Mouse (Mus musculus) midbrain, embryonic 10.5 days (tissue): ENCODE measurements around the gene Npy2r. TPM values are rescaled to one million over a fixed set of nuclear protein-coding genes. Genes with fewer than 3 reads are reported as not detected.

Experiments
- DNase-seq: peaks from one replicate; pipeline ENCODE4 v3.0.0-alpha.2; 2017; ENCODE audit warnings: low spot score
- H3K27ac ChIP-seq: fragments of 300-500 bp; sonication (generic); replicated peaks from 2 replicates; pipeline ENCODE4 v1.5.1; 2016; ENCODE audit warnings: mild to moderate bottlenecking
- H3K27me3 ChIP-seq: fragments of 300-500 bp; sonication (generic); 2 replicates; pipeline ENCODE4 v1.6.1; 2016; ENCODE audit warnings: low read depth, mild to moderate bottlenecking; ENCODE audit not compliant: poor library complexity, severe bottlenecking
- H3K36me3 ChIP-seq: fragments of 300-500 bp; sonication (generic); 2 replicates; pipeline ENCODE4 v1.6.1; 2016; ENCODE audit warnings: mild to moderate bottlenecking, moderate library complexity
- H3K4me1 ChIP-seq: fragments of 300-500 bp; sonication (generic); 2 replicates; pipeline ENCODE4 v1.6.1; 2016
- H3K4me3 ChIP-seq: fragments of 300-500 bp; sonication (generic); 2 replicates; pipeline ENCODE4 v1.5.1; 2016; ENCODE audit warnings: mild to moderate bottlenecking, moderate library complexity
- H3K9me3 ChIP-seq: fragments of 300-500 bp; sonication (generic); replicated peaks from 2 replicates; pipeline ENCODE4 v1.6.1; 2016; ENCODE audit warnings: mild to moderate bottlenecking
- WGBS: fragments of 180-500 bp; shearing (Covaris S2); methylation state at CpG from one replicate; pipeline ENCODE4 v1.1.7; 2016; 5-methylcytosine and 5-hydroxymethylcytosine counted together
- polyA plus RNA-seq: library from polyadenylated mRNA; unstranded; fragments of >200 nt; fragmentation: Nextera tagmentation; extraction: Ambion mirVana; gene quantifications from 2 replicates; pipeline ENCODE4 v1.2.1, GENCODE M21; 2016

The Npy2r gene
- 0.17 and 0.20 TPM in 2 replicates for polyA plus RNA-seq

DNA sequence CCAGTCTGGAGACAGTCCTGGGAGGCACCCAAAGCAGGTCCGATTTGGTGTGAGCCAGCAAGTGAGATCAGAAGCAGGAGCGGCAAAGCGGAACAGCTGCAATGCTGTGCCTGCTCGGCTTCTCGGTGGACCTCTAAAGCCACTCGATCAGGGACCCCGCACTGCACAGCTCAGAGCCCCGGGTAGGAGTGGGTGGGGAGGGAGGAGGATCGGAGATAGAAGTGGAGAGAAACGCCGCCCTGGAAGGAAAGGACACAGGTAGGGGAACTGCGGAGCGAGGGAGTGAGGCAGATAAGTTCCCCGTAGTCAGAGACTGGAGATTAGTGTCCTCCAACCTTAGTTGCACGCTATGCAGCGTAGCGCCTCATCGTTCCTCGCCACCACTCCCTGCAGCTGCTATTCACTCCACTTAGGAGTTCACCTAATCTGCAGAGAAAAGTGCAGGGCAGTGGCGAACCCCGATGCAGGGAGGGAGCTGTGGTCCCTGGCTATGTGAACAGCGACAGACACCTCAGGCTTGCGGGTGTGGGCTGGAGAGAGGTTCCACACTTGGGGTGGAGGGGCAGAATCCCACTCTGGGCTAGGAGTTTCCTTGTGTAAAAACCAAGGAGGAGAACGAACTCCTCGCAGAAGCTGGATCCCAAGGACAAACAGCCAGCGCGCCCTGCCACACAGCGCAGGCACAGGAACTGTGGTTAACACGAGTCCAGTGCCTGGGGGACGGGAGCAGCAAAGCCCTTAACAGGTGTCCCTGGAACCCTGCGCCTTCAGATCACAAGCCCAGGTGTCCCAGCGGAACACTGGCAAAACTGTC is at the start of gene Npy2r:
Npy2r (minus strand) TSS at position 177 of the 814 bp plus-strand sequence.
- under 1% methylated on average over 32 of the region's 32 CpGs for WGBS
- H3K27me3 ChIP-seq = peaks cover 36% of the 10 kb centered on the region
- H3K4me3 ChIP-seq = peak within 1 kb of the TSS; percentile 63
- no peaks in the 10 kb centered on the region for H3K9me3 ChIP-seq
- peaks cover 12% of the 10 kb centered on the region for H3K4me1 ChIP-seq
- peak; percentile 55 for DNase-seq
- no peaks in the 10 kb centered on the region for H3K36me3 ChIP-seq
- H3K27ac ChIP-seq = peak within 1 kb of the TSS; percentile 35

DNA sequence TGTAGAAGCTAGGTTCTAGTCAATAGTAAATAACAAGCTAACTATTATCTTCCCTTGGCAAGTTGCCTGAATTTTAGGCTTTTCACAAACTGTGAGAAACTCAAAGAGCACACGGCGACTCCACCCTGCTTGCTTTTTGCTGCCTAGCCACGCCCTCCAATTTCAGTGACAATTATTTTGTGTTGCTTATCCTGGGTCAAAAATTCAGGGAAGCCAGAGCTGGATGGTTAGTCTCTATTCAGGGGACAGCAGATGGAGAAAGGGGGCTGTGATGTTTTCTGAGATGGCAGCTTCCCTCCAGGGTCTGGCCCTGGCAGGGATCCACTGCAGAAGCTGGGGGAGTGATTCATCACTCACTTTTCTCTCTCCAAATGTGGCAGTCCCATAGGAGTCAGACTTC is 9.9 kb upstream of the Npy2r start:
- no peak for DNase-seq
- Histone ChIP-seq H3K9me3 (no peaks in the 10 kb centered on the region), H3K4me1 (no peaks in the 10 kb centered on the region), H3K27ac (no peak overlapping the region), H3K36me3 (no peaks in the 10 kb centered on the region), H3K4me3 (no peak overlapping the region), H3K27me3 (no peaks in the 10 kb centered on the region)
- 86% methylated on average over 3 of the region's 3 CpGs for WGBS

DNA sequence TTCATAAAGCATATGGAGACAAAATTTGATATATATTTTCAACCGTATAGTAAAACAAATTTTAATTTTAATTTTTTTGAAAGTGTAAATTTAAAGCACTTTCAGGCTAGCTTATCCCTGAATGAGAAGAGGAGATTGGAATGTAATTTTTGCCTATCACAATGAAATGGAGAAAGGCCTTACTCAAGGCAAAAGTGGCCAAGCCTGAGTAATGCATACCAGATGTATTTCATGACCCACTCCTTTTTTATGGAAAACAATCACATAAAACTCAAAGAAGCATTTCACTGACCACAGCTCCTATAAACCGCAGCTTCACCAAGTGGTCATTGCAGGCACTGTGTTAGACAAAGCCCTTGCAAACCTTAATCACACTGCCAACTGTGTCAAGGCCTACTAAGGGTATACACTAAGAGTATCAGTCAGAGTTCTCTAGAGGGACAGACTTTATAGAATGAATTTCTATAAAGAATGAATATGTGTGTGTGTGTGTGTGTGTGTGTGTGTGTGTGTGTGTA is 8.5 kb upstream of the Npy2r start:
- H3K27ac ChIP-seq = no peak overlapping the region
- 86% methylated on average over 2 of the region's 2 CpGs for WGBS
- DNase-seq = no peak
- H3K9me3 ChIP-seq = no peaks in the 10 kb centered on the region
- no peaks in the 10 kb centered on the region for H3K27me3 ChIP-seq
- no peaks in the 10 kb centered on the region for H3K36me3 ChIP-seq
- no peaks in the 10 kb centered on the region for H3K4me1 ChIP-seq
- H3K4me3 ChIP-seq = no peak overlapping the region

DNA sequence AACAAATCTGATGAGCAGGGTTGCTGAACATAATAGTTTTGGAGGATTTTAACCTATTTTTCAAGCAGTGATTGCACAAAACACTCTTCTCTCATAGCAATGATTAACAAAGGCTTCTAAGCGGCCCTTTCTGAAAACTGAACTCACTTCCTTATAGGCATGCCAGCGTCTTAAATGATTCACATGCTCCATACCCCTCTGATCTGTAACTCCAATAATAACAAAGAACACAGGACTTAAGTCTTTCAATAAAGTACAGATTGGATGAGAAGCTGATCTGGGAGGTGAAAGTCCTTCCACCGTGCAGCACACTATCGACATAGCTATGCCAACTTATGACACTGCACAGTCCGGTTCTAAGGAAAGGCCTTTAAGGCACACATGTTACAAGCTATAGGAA is 2.0 kb upstream of the Npy2r start:
- WGBS = 92% methylated on average over 5 of the region's 5 CpGs
- H3K36me3 ChIP-seq = no peaks in the 10 kb centered on the region
- no peaks in the 10 kb centered on the region for H3K9me3 ChIP-seq
- H3K27ac ChIP-seq = no peak overlapping the region
- peaks cover 36% of the 10 kb centered on the region for H3K27me3 ChIP-seq
- no peak for DNase-seq
- H3K4me1 ChIP-seq = peaks cover 12% of the 10 kb centered on the region
- H3K4me3 ChIP-seq = no peak overlapping the region

DNA sequence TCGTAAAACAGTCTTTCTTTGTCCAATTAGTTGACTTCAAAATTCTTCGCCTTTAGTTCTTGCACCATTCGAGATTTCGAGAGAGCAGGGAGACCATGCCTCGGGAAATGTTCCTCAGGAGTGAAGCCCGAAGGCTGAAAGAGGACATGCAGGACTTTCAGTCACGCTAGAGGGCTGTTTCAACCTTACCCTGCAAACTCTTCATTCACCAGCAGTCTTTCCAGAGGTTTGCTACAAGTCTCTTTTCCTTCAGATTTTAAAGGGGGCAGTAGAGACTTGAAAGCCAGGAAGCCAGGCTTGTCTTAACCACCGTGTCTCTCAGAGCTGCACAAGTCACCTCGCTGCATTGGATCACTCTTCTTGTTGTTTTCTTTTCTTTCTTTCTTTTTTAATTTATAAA is 869 bp upstream of the Npy2r start:
- no peaks in the 10 kb centered on the region for H3K9me3 ChIP-seq
- no peaks in the 10 kb centered on the region for H3K36me3 ChIP-seq
- H3K27ac ChIP-seq = 0 out of 2 replicates have a peak overlapping the region, but pooled peaks have one; percentile 35
- peaks cover 12% of the 10 kb centered on the region for H3K4me1 ChIP-seq
- no peak for DNase-seq
- 5% methylated on average over 9 of the region's 9 CpGs for WGBS
- H3K4me3 ChIP-seq = peak overlapping the region; percentile 63
- H3K27me3 ChIP-seq = peaks cover 36% of the 10 kb centered on the region

DNA sequence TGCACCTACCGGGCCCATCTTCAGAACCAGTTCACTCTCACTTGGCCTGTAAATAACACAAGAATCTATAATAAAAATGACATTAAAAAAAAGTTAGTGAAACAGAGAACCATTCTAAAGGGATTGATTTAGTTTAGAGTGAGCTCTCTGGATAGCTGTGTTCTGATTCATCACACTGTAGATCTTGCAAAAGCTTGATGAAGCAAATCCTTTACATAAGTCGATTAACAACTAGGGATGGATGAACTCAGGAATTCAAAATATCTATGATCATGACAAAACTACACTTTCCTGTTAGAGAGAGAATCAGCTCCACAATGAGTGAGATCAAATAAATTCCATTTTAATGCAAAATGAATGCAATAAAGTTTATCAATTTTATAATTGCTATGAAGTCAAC is 6.4 kb downstream of the Npy2r start:
- WGBS = 88% methylated on average over 2 of the region's 2 CpGs
- no peaks in the 10 kb centered on the region for H3K4me1 ChIP-seq
- peaks cover 4% of the 10 kb centered on the region for H3K27me3 ChIP-seq
- H3K4me3 ChIP-seq = no peak overlapping the region
- H3K36me3 ChIP-seq = no peaks in the 10 kb centered on the region
- H3K9me3 ChIP-seq = no peaks in the 10 kb centered on the region
- no peak overlapping the region for H3K27ac ChIP-seq
- no peak for DNase-seq

DNA sequence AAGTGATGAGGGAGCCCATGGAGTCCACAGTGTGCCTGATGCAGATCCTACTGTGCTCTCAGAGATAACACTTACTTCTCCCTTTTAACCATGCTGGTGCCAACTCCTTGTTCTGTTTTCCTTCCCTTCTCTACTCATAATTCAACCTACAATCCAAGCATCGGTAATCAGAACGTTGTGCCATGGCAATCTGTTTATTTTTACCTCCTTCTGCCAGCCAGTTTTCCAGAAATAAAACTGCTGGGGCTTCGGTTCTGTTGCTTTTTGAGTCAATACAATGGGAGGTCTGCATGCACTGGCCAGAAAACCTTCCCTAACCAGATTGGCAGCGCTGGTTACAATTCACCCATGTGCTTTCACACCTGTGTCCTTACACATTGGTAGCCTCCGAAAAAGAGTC is 7.9 kb downstream of the Npy2r start:
- no peaks in the 10 kb centered on the region for H3K4me1 ChIP-seq
- WGBS = 81% methylated on average over 5 of the region's 5 CpGs
- no peak for DNase-seq
- no peaks in the 10 kb centered on the region for H3K27me3 ChIP-seq
- no peak overlapping the region for H3K27ac ChIP-seq
- H3K36me3 ChIP-seq = no peaks in the 10 kb centered on the region
- H3K9me3 ChIP-seq = no peaks in the 10 kb centered on the region
- H3K4me3 ChIP-seq = no peak overlapping the region

DNA sequence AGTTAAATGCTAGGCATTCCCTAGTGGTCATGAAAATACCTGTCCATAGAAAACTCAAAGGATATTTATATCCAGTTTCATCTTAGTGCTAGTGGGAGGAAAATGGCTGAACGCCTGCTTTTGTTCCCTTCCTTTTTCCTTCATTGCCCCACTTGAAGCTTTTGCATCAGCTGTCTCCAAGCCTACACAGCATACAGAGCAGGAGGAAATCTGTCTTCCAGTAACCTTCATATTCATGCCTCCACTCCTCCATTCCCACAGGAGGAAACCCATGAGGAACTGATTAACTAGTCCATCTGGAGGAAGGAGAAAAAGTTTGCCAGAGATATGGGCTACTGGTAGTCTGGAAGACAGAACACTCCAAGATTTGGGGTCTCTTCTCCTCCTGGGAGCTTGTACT is 23.1 kb downstream of the Npy2r start:
- no peak overlapping the region for H3K27ac ChIP-seq
- no peaks in the 10 kb centered on the region for H3K27me3 ChIP-seq
- H3K4me3 ChIP-seq = no peak overlapping the region
- H3K9me3 ChIP-seq = no peaks in the 10 kb centered on the region
- no peaks in the 10 kb centered on the region for H3K36me3 ChIP-seq
- no peak for DNase-seq
- WGBS = 92% methylated on average over 1 of the region's 1 CpGs
- H3K4me1 ChIP-seq = no peaks in the 10 kb centered on the region

DNA sequence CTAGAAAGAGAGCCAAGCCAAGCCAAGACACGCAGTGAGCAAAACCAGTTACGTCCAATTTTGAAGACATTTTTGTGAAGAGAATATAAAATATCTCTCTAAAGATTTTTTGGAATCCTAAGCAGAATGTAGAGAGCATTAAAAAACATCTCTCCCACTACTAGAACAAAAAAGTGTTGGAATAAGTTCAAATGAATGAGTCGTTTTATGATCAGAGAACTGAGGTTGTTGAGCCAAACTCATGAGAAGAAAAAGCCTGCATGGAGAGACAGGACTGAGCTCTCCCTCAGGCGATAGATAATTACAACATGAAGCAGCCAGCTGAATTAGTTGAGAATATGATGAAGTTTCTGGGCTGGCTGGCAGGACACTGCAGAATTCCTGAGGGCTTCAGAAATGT is 49.9 kb downstream of the Npy2r start:
- no peaks in the 10 kb centered on the region for H3K27me3 ChIP-seq

More for the DNA sequence above, 49.9 kb downstream of the Npy2r start:
- no peak overlapping the region for H3K4me3 ChIP-seq
- DNase-seq = no peak
- no peaks in the 10 kb centered on the region for H3K9me3 ChIP-seq
- 90% methylated on average over 4 of the region's 4 CpGs for WGBS
- no peak overlapping the region for H3K27ac ChIP-seq
- H3K4me1 ChIP-seq = no peaks in the 10 kb centered on the region
- no peaks in the 10 kb centered on the region for H3K36me3 ChIP-seq

Other genes starting within 250 kb of the Npy2r start
- gene Map9, start 190.0 kb downstream of the Npy2r start, polyA plus RNA-seq = 6.4 and 7.8 TPM in 2 replicates